Mouse (Mus musculus): ENCODE measurements around the gene 2610021A01Rik.
"Not testable (repeated sequence)": the region's sequence is repeated elsewhere in the genome, so short reads cannot be mapped to it uniquely, and the experiment has no call there.

DNA sequence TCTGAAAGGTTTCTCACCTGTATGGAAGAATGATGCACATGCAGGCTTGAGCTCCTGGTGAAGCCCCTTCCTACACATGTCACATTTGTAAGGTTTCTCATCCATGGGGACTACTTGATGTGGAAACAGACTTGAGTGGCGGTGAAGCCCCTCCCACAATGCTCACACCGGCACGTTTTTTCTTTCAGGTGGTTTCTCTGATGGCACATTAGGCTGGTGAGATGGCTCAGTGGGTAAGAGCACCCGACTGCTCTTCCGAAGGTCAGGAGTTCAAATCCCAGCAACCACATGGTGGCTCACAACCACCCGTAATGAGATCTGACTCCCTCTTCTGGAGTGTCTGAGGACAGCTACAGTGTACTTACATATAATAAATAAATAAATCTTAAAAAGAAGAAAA is 25.5 kb upstream of the 2610021A01Rik start, which contains the start of gene Gm6871:
- TF ChIP-seq GATA1, TAL1 (IDR thresholded peaks at IDR 0.05; ENCODE audit: low read length): not testable (repeated sequence)
